Mouse (Mus musculus) heart, postnatal 0 days (tissue): ENCODE measurements around the gene Khdrbs1.

Experiments used
- CTCF ChIP-seq: IDR thresholded peaks from 2 replicates; pipeline ENCODE4 v1.5.1; 2016; ENCODE audit warnings: antibody characterized with exemption, control low read depth, low read depth
- EP300 ChIP-seq: IDR thresholded peaks from 2 replicates; pipeline ENCODE4 v1.6.1; 2016; ENCODE audit warnings: antibody characterized with exemption, low read depth

DNA sequence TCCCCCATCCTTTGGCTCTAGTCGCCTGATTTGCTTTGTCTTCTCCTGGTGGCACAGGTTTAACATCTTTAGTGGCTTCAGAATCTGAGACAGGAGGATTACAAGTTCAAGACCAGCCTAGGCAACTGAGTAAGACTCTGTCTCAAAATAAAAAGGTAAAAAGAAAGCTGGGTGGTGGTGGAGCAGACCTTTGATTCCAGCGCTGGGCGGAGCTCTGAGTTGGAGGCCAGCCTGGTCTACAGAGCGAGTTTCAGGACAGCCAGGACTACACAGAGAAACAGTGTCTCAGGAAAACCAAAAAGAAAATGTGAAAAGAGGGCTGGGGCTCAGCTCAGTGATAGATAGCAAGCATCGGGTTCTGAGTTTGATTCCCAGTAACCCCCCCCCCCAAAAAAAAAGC, 41.4 kb upstream of the Khdrbs1 start:
- no peak for TF ChIP-seq CTCF
- no peak for TF ChIP-seq EP300
